Mouse (Mus musculus) spleen, adult 10 weeks (tissue): ENCODE results near the gene Poc1a. TPM values are rescaled to one million over a fixed set of nuclear protein-coding genes. Genes with fewer than 3 reads are reported as not detected.

Experiments used
- polyA plus RNA-seq: library from polyadenylated mRNA; stranded (reverse); fragments of 350-450 nt; fragmentation: Illumina TruSeq; extraction: RNeasy Lipid Tissue Mini Kit (QIAGEN cat#74804); gene quantifications from one replicate; pipeline ENCODE4 v1.2.3, GENCODE M21; 2015; ENCODE audit warnings: low replicate concordance; ENCODE audit not compliant: insufficient read depth

Poc1a gene
- 1.4 TPM for polyA plus RNA-seq

GRCm38 (mm10) chr9:106280808-106281544 is at the start of gene Poc1a:
Poc1a (plus strand) TSS chr9:106281061.

GRCm38 (mm10) chr9:106368112-106368717 is 87.4 kb downstream of the Poc1a start, which contains the start of gene Dusp7:
Dusp7 (plus strand) TSS chr9:106368632.

Other genes with a start within 250 kb of the Poc1a start
- 6.3 TPM for gene Col6a4, start 184.3 kb upstream of the Poc1a start, polyA plus RNA-seq
- gene Glyctk, start 122.9 kb upstream of the Poc1a start, polyA plus RNA-seq, result 2.8 TPM
- gene Wdr82, start 110.1 kb upstream of the Poc1a start, polyA plus RNA-seq, result 128 TPM
- 67.1 TPM for gene Ppm1m, start 81.3 kb upstream of the Poc1a start, polyA plus RNA-seq
- 53.0 TPM for gene Twf2, start 78.0 kb upstream of the Poc1a start, polyA plus RNA-seq
- 31.3 TPM for gene Tlr9, start 58.5 kb upstream of the Poc1a start, polyA plus RNA-seq
- 34.6 TPM for gene Alas1, start 32.4 kb upstream of the Poc1a start, polyA plus RNA-seq
- 29.6 TPM for gene Dusp7, start 87.6 kb downstream of the Poc1a start, polyA plus RNA-seq
- 347 TPM for gene Rpl29, start 148.4 kb downstream of the Poc1a start, polyA plus RNA-seq
- gene Acy1, start 157.3 kb downstream of the Poc1a start, polyA plus RNA-seq, result 5.5 TPM
- gene Abhd14b, start 166.4 kb downstream of the Poc1a start, polyA plus RNA-seq, result 19.7 TPM
- 5.2 TPM for gene Abhd14a, start 166.6 kb downstream of the Poc1a start, polyA plus RNA-seq
- 2.1 TPM for gene Pcbp4, start 172.2 kb downstream of the Poc1a start, polyA plus RNA-seq
- gene Gpr62, start 184.9 kb downstream of the Poc1a start, polyA plus RNA-seq, result not detected
- 23.6 TPM for gene Rrp9, start 194.9 kb downstream of the Poc1a start, polyA plus RNA-seq
- gene Parp3, start 195.9 kb downstream of the Poc1a start, polyA plus RNA-seq, result 53.9 TPM
- gene Iqcf1, start 218.9 kb downstream of the Poc1a start, polyA plus RNA-seq, result not detected
- not detected for gene Iqcf5, start 233.5 kb downstream of the Poc1a start, polyA plus RNA-seq